Mouse (Mus musculus): Measurements from ENCODE around the gene Ripor2. TPM values are rescaled to one million over a fixed set of nuclear protein-coding genes. Genes with fewer than 3 reads are reported as not detected.

Gene Ripor2
- polyA plus RNA-seq, 1 experiment from 2014 or later, result 6.3 TPM

GRCm38 (mm10) chr13:24649099-24649498 is 67.1 kb downstream of the Ripor2 start:
- no peaks in the 10 kb centered on the region for H3K9me3 ChIP-seq (replicated peaks)
- H3K9ac ChIP-seq, result no peak overlapping the region
- ATAC-seq (ENCODE audit: insufficient number of reproducible peaks, low FRiP score, low TSS enrichment, low read depth), result no peak
- no peak overlapping the region for H3K27ac ChIP-seq (replicated peaks)
- WGBS, result 33% methylated on average over 2 of the region's 2 CpGs
- H3K27me3 ChIP-seq, result no peaks in the 10 kb centered on the region
- no peak overlapping the region for H3K4me3 ChIP-seq (replicated peaks)
- no peaks in the 10 kb centered on the region for H3K36me3 ChIP-seq
- peaks cover 12% of the 10 kb centered on the region; the same call in 1 of the 2 replicates for H3K4me1 ChIP-seq
- H3K4me2 ChIP-seq (replicated peaks), result no peak overlapping the region

GRCm38 (mm10) chr13:24651018-24651417 is 69.0 kb downstream of the Ripor2 start:
- no peak overlapping the region for H3K9ac ChIP-seq
- WGBS, result 41% methylated on average over 3 of the region's 3 CpGs
- H3K27me3 ChIP-seq, result no peaks in the 10 kb centered on the region
- peaks cover 18% of the 10 kb centered on the region for H3K4me1 ChIP-seq
- H3K4me3 ChIP-seq (replicated peaks), result no peak overlapping the region
- no peak overlapping the region for H3K4me2 ChIP-seq (replicated peaks)
- peak overlapping the region; percentile 1; the same call in 1 of the 2 replicates for H3K27ac ChIP-seq (replicated peaks)
- no peak for ATAC-seq (ENCODE audit: insufficient number of reproducible peaks, low FRiP score, low TSS enrichment, low read depth)
- H3K36me3 ChIP-seq, result no peaks in the 10 kb centered on the region
- no peaks in the 10 kb centered on the region for H3K9me3 ChIP-seq (replicated peaks)

- Histone ChIP-seq H3K27ac (replicated peaks) (peak overlapping the region; percentile 60), H3K4me1 (peaks cover 26% of the 10 kb centered on the region), H3K36me3 (no peaks in the 10 kb centered on the region), H3K4me2 (replicated peaks) (no peak overlapping the region), H3K4me3 (replicated peaks) (no peak overlapping the region), H3K27me3 (no peaks in the 10 kb centered on the region), H3K9ac (no peak overlapping the region), H3K9me3 (replicated peaks) (no peaks in the 10 kb centered on the region)
- ATAC-seq (ENCODE audit: insufficient number of reproducible peaks, low FRiP score, low TSS enrichment, low read depth), result 0 out of 2 replicates have a peak, but pooled peaks have one; percentile 3
- 48% methylated on average over 12 of the region's 12 CpGs for WGBS
These were observed 73.1 kb downstream of the Ripor2 start for GRCm38 (mm10) chr13:24654919-24655635.

- Histone ChIP-seq H3K9me3 (replicated peaks) (no peaks in the 10 kb centered on the region), H3K4me2 (replicated peaks) (0 out of 2 replicates have a peak overlapping the region, but pooled peaks have one; percentile 15), H3K36me3 (no peaks in the 10 kb centered on the region), H3K9ac (no peak overlapping the region), H3K27ac (replicated peaks) (0 out of 2 replicates have a peak overlapping the region, but pooled peaks have one; percentile 11), H3K27me3 (no peaks in the 10 kb centered on the region), H3K4me1 (peaks cover 19% of the 10 kb centered on the region), H3K4me3 (replicated peaks) (no peak overlapping the region)
- peak; percentile 34 for ATAC-seq (ENCODE audit: insufficient number of reproducible peaks, low FRiP score, low TSS enrichment, low read depth)
- WGBS, result 16% methylated on average over 15 of the region's 15 CpGs
These were observed 74.9 kb downstream of the Ripor2 start for GRCm38 (mm10) chr13:24656719-24657497.

GRCm38 (mm10) chr13:24666763-24667162 is 84.8 kb downstream of the Ripor2 start:
- Histone ChIP-seq H3K9me3 (replicated peaks) (no peaks in the 10 kb centered on the region), H3K4me1 (no peaks in the 10 kb centered on the region), H3K4me3 (replicated peaks) (no peak overlapping the region), H3K4me2 (replicated peaks) (no peak overlapping the region), H3K9ac (no peak overlapping the region), H3K36me3 (no peaks in the 10 kb centered on the region), H3K27me3 (no peaks in the 10 kb centered on the region), H3K27ac (replicated peaks) (no peak overlapping the region)
- no peak for ATAC-seq (ENCODE audit: insufficient number of reproducible peaks, low FRiP score, low TSS enrichment, low read depth)
- 79% methylated on average over 4 of the region's 4 CpGs for WGBS

- WGBS, result 34% methylated on average over 2 of the region's 2 CpGs
- Histone ChIP-seq H3K4me3 (replicated peaks) (no peak overlapping the region), H3K4me2 (replicated peaks) (no peak overlapping the region), H3K9ac (no peak overlapping the region), H3K9me3 (replicated peaks) (no peaks in the 10 kb centered on the region), H3K27me3 (no peaks in the 10 kb centered on the region), H3K4me1 (no peaks in the 10 kb centered on the region), H3K36me3 (no peaks in the 10 kb centered on the region), H3K27ac (replicated peaks) (no peak overlapping the region)
- ATAC-seq (ENCODE audit: insufficient number of reproducible peaks, low FRiP score, low TSS enrichment, low read depth), result no peak
These were observed 86.6 kb downstream of the Ripor2 start for GRCm38 (mm10) chr13:24668556-24668955.

GRCm38 (mm10) chr13:24670676-24671075 is 88.7 kb downstream of the Ripor2 start:
- Histone ChIP-seq H3K4me2 (replicated peaks) (no peak overlapping the region), H3K4me3 (replicated peaks) (no peak overlapping the region)

GRCm38 (mm10) chr13:24679027-24679680 is 97.2 kb downstream of the Ripor2 start:
- Histone ChIP-seq H3K4me2 (replicated peaks) (no peak overlapping the region; the same call in 1 of the 2 replicates), H3K27ac (replicated peaks) (no peak overlapping the region; the same call in 1 of the 2 replicates), H3K9me3 (replicated peaks) (no peaks in the 10 kb centered on the region), H3K4me3 (replicated peaks) (no peak overlapping the region), H3K9ac (no peak overlapping the region), H3K36me3 (no peaks in the 10 kb centered on the region), H3K4me1 (peaks cover 8% of the 10 kb centered on the region), H3K27me3 (no peaks in the 10 kb centered on the region)
- ATAC-seq (ENCODE audit: insufficient number of reproducible peaks, low FRiP score, low TSS enrichment, low read depth), result peak; percentile 39; the same call in 1 of the 2 replicates
- 19% methylated on average over 15 of the region's 15 CpGs for whole genome bisulfite sequencing

More at GRCm38 (mm10) chr13:24670676-24671075, 88.7 kb downstream of the Ripor2 start:
- no peaks in the 10 kb centered on the region for H3K9me3 ChIP-seq (replicated peaks)
- no peak overlapping the region for H3K27ac ChIP-seq (replicated peaks)
- WGBS, result 71% methylated on average over 2 of the region's 2 CpGs
- no peak overlapping the region for H3K9ac ChIP-seq
- H3K27me3 ChIP-seq, result no peaks in the 10 kb centered on the region
- no peak for ATAC-seq (ENCODE audit: insufficient number of reproducible peaks, low FRiP score, low TSS enrichment, low read depth)
- no peaks in the 10 kb centered on the region for H3K36me3 ChIP-seq
- no peaks in the 10 kb centered on the region for H3K4me1 ChIP-seq

- H3K36me3 ChIP-seq, result no peaks in the 10 kb centered on the region
- H3K9me3 ChIP-seq (replicated peaks), result no peaks in the 10 kb centered on the region
- 89% methylated on average over 4 of the region's 4 CpGs for WGBS
- no peak overlapping the region for H3K27ac ChIP-seq (replicated peaks)
- H3K4me3 ChIP-seq (replicated peaks), result no peak overlapping the region
- no peaks in the 10 kb centered on the region for H3K27me3 ChIP-seq
- H3K4me1 ChIP-seq, result peaks cover 8% of the 10 kb centered on the region
- no peak overlapping the region for H3K9ac ChIP-seq
- ATAC-seq (ENCODE audit: insufficient number of reproducible peaks, low FRiP score, low TSS enrichment, low read depth), result no peak
- H3K4me2 ChIP-seq (replicated peaks), result no peak overlapping the region
These were observed 99.0 kb downstream of the Ripor2 start for GRCm38 (mm10) chr13:24680951-24681350.

GRCm38 (mm10) chr13:24682346-24682745 is 100.4 kb downstream of the Ripor2 start:
- Histone ChIP-seq H3K27me3 (no peaks in the 10 kb centered on the region), H3K9me3 (replicated peaks) (no peaks in the 10 kb centered on the region), H3K4me1 (peaks cover 8% of the 10 kb centered on the region), H3K36me3 (no peaks in the 10 kb centered on the region), H3K4me3 (replicated peaks) (no peak overlapping the region), H3K9ac (no peak overlapping the region), H3K27ac (replicated peaks) (no peak overlapping the region), H3K4me2 (replicated peaks) (no peak overlapping the region)
- 80% methylated on average over 5 of the region's 5 CpGs for WGBS
- ATAC-seq (ENCODE audit: insufficient number of reproducible peaks, low FRiP score, low TSS enrichment, low read depth), result no peak

- Histone ChIP-seq H3K9ac (no peak overlapping the region), H3K27ac (replicated peaks) (no peak overlapping the region), H3K36me3 (no peaks in the 10 kb centered on the region), H3K4me3 (replicated peaks) (no peak overlapping the region), H3K27me3 (no peaks in the 10 kb centered on the region), H3K4me2 (replicated peaks) (no peak overlapping the region), H3K4me1 (peaks cover 2% of the 10 kb centered on the region), H3K9me3 (replicated peaks) (no peaks in the 10 kb centered on the region)
- WGBS, result 72% methylated on average over 2 of the region's 2 CpGs
- ATAC-seq (ENCODE audit: insufficient number of reproducible peaks, low FRiP score, low TSS enrichment, low read depth), result no peak
These were observed 102.5 kb downstream of the Ripor2 start for GRCm38 (mm10) chr13:24684503-24684902.

All from embryonic facial prominence, embryonic 15.5 days (tissue).